Comparison of ENCODE assay signal across 21 mouse cellular contexts in genomic region chr7:143691181-143691580, GRCm38 (mm10). TPM values are rescaled to one million over a fixed set of nuclear protein-coding genes. Genes with fewer than 3 reads are reported as not detected.
DNase-seq lines count a peak whose midpoint lies in the region; ATAC-seq and TF ChIP-seq lines count a peak whose summit lies in the region.
"Had no signal": no experiment of that assay in that cellular context is flagged by ENCODE, and none has a peak within 500 bp of the region (broad histone marks: within the 10 kb centered on the region; RNA-seq: fewer than 3 reads in every experiment).

No protein-coding gene starts in this region.

- H3K36me3 ChIP-seq in heart, embryonic 12.5 days: peaks cover 90% of the 10 kb centered on the region
- no peaks in the 10 kb centered on the region for H3K36me3 ChIP-seq in liver, postnatal 0 days (replicated peaks; ENCODE audit: insufficient read depth, low read length)
- H3K36me3 ChIP-seq in kidney, embryonic 16.5 days (ENCODE audit: insufficient read depth, low read length): peaks cover 61% of the 10 kb centered on the region

- H3K9me3 ChIP-seq in heart, embryonic 12.5 days (replicated peaks): no peaks in the 10 kb centered on the region
- H3K9me3 ChIP-seq in liver, postnatal 0 days (ENCODE audit: low read length): no peaks in the 10 kb centered on the region
- 0 out of 2 replicates have a peak, but pooled peaks cover 2% of the 10 kb centered on the region for H3K9me3 ChIP-seq in kidney, embryonic 16.5 days (ENCODE audit: low read length)

- peaks cover 12% of the 10 kb centered on the region for H3K4me1 ChIP-seq in heart, embryonic 12.5 days (replicated peaks)
- H3K4me1 ChIP-seq in liver, postnatal 0 days (ENCODE audit: insufficient read depth): peaks cover 5% of the 10 kb centered on the region; the same call in 1 of the 2 replicates
- no peaks in the 10 kb centered on the region for H3K4me1 ChIP-seq in kidney, embryonic 16.5 days (ENCODE audit: insufficient read depth, low read length)
- H3K4me1 ChIP-seq: embryonic facial prominence, embryonic 10.5 days; forebrain, embryonic 10.5 days; hindbrain, embryonic 10.5 days had no signal

- ATAC-seq in heart, embryonic 12.5 days (ENCODE audit: insufficient number of reproducible peaks, low FRiP score): no peak
- ATAC-seq in liver, postnatal 0 days: no peak
- no peak for ATAC-seq in kidney, embryonic 16.5 days (ENCODE audit: low FRiP score, low TSS enrichment)
- ATAC-seq: forebrain, embryonic 14.5 days had no signal

- 0 out of 2 replicates have a peak overlapping the region, but pooled peaks have one; percentile 8 for H3K27ac ChIP-seq in heart, embryonic 12.5 days (ENCODE audit: poor library complexity, severe bottlenecking)
- H3K27ac ChIP-seq in liver, postnatal 0 days (ENCODE audit: low read depth): no peak overlapping the region
- H3K27ac ChIP-seq in kidney, embryonic 16.5 days (ENCODE audit: low read length): no peak overlapping the region
- H3K27ac ChIP-seq: embryonic facial prominence, embryonic 10.5 days; forebrain, embryonic 10.5 days; gastrocnemius, adult 2 months; hindbrain, embryonic 10.5 days; hindbrain, embryonic 14.5 days had no signal

- H3K27me3 ChIP-seq in heart, embryonic 12.5 days (replicated peaks): no peaks in the 10 kb centered on the region
- no peaks in the 10 kb centered on the region for H3K27me3 ChIP-seq in liver, postnatal 0 days (ENCODE audit: insufficient read depth, low read length)
- H3K27me3 ChIP-seq in kidney, embryonic 16.5 days (ENCODE audit: insufficient read depth, low read length): no peaks in the 10 kb centered on the region

- TF ChIP-seq EP300 in liver, postnatal 0 days (IDR thresholded peaks at IDR 0.05; ENCODE audit: low read depth): no peak

- no peak overlapping the region for H3K4me3 ChIP-seq in heart, embryonic 12.5 days
- no peak overlapping the region for H3K4me3 ChIP-seq in liver, postnatal 0 days (ENCODE audit: low read depth, low read length)
- no peak overlapping the region for H3K4me3 ChIP-seq in kidney, embryonic 16.5 days (ENCODE audit: low read length)
- H3K4me3 ChIP-seq: embryonic facial prominence, embryonic 10.5 days; erythroblast, embryonic 14.5 days; forebrain, embryonic 10.5 days; gastrocnemius, adult 2 months; hindbrain, embryonic 10.5 days had no signal

- no peak overlapping the region for H3K4me2 ChIP-seq in heart, embryonic 12.5 days
- H3K4me2 ChIP-seq in liver, postnatal 0 days (ENCODE audit: low read depth, low read length): no peak overlapping the region
- no peak overlapping the region for H3K4me2 ChIP-seq in kidney, embryonic 16.5 days (replicated peaks; ENCODE audit: low read depth, low read length)
- H3K4me2 ChIP-seq: heart, embryonic 11.5 days; hindbrain, embryonic 14.5 days had no signal

- 81% methylated on average over 5 of the region's 5 CpGs for WGBS in heart, embryonic 12.5 days
- WGBS in liver, postnatal 0 days (ENCODE audit: insufficient replicate concordance): 79% methylated on average over 5 of the region's 5 CpGs
- 91% methylated on average over 5 of the region's 5 CpGs for WGBS in kidney, embryonic 16.5 days

- DNase-seq in heart, adult 8-10 months (ENCODE audit: low spot score): no peak
- peak; percentile 2 for DNase-seq in right cerebral cortex, postnatal 25 days
- DNase-seq in right cerebral cortex, adult 18-20 months: no peak
- DNase-seq in 416B (ENCODE audit: low read depth): peak; percentile 50
- no peak for DNase-seq in liver, postnatal 0 days
- DNase-seq: adrenal gland, adult 8-10 months; adrenal gland, postnatal 36 days; cerebellum, adult 2 months; cerebellum, postnatal 10 days; gastrocnemius, adult 2 months; gastrocnemius, postnatal 25 days; heart, postnatal 10 days had no signal

- H3K9ac ChIP-seq in heart, embryonic 12.5 days: no peak overlapping the region
- no peak overlapping the region for H3K9ac ChIP-seq in liver, postnatal 0 days (replicated peaks)
- no peak overlapping the region for H3K9ac ChIP-seq in kidney, embryonic 16.5 days (replicated peaks; ENCODE audit: low read length)
- H3K9ac ChIP-seq: hindbrain, embryonic 14.5 days had no signal

- TF ChIP-seq CTCF in liver, postnatal 0 days (IDR thresholded peaks at IDR 0.05; ENCODE audit: low read depth): no peak

RNA-seq across cellular contexts. Expression of gene Tnfrsf23, which starts 5.5 kb away (rescaled TPM):
- 2.8 and 3.1 TPM in 2 replicates for polyA plus RNA-seq in heart, embryonic 12.5 days (2016; fragmentation: Nextera tagmentation; extraction: Ambion mirVana)
- 1 to 10 TPM; 2.9 to 6.1 (median 3.7) TPM for total RNA-seq in heart, adult 8-10 months (2022)
- polyA plus RNA-seq in liver, postnatal 0 days (2015; fragmentation: Nextera tagmentation; extraction: Ambion mirVana): 0.90 and 1.1 TPM in 2 replicates
- 1.6 and 1.9 TPM in 2 replicates for polyA plus RNA-seq in kidney, embryonic 16.5 days (2015; fragmentation: Nextera tagmentation; extraction: Ambion mirVana)

RNA-seq across cellular contexts. Expression of gene Tnfrsf22, which starts 41.7 kb away (rescaled TPM):
- polyA plus RNA-seq in heart, embryonic 12.5 days (2016; fragmentation: Nextera tagmentation; extraction: Ambion mirVana): 2.8 and 3.1 TPM in 2 replicates
- 1 to 10 TPM; 2.5 to 3.1 (median 2.9) TPM for total RNA-seq in heart, adult 8-10 months (2022)
- 0.95 and 1.3 TPM in 2 replicates for polyA plus RNA-seq in liver, postnatal 0 days (2015; fragmentation: Nextera tagmentation; extraction: Ambion mirVana)
- polyA plus RNA-seq in kidney, embryonic 16.5 days (2015; fragmentation: Nextera tagmentation; extraction: Ambion mirVana): 10.0 and 12.3 TPM in 2 replicates
- polyA plus RNA-seq: erythroblast, embryonic 14.5 days had no signal

Comparison
In these comparisons a context has a peak if more than half of its experiments do, and no peak if none do; other contexts are left out.
1. DNase-seq: peak in right cerebral cortex, postnatal 25 days (single experiment) and 416B (single experiment); none in heart, adult 8-10 months (single experiment), right cerebral cortex, adult 18-20 months (single experiment) and liver, postnatal 0 days (single experiment).